Mouse (Mus musculus) lung, adult 2 months (tissue): Measurements from ENCODE around the gene Cwc27.

ENCODE experiments used
- CTCF ChIP-seq: fragments of 200-500 bp; IDR thresholded peaks from 2 replicates; pipeline ENCODE4 v1.5.1; 2011; ENCODE audit warnings: mild to moderate bottlenecking, low read length, control low read depth; ENCODE audit not compliant: insufficient read depth
- POLR2A ChIP-seq: fragments of 200-500 bp; IDR thresholded peaks from 2 replicates; pipeline ENCODE4 v1.6.1; 2011; ENCODE audit warnings: low read depth, mild to moderate bottlenecking, control low read depth, low read length, borderline replicate concordance; ENCODE audit errors: extremely low read depth

- no peak for TF ChIP-seq CTCF
- TF ChIP-seq POLR2A: no peak
Measured at GRCm38 (mm10) chr13:104863127-104863979, 46.4 kb upstream of the Cwc27 start, which contains the start of gene Shisal2b.
